Mouse (Mus musculus) urinary bladder, postnatal 14 days (tissue): ENCODE data around the gene Kif1c.
A peak's percentile ranks its signal among the peaks of the same experiment; 100 is the strongest.

Source experiments
- DNase-seq: peaks from one replicate; pipeline ENCODE4 v3.0.0; 2021; ENCODE audit warnings: low spot score

Kif1c gene

DNA sequence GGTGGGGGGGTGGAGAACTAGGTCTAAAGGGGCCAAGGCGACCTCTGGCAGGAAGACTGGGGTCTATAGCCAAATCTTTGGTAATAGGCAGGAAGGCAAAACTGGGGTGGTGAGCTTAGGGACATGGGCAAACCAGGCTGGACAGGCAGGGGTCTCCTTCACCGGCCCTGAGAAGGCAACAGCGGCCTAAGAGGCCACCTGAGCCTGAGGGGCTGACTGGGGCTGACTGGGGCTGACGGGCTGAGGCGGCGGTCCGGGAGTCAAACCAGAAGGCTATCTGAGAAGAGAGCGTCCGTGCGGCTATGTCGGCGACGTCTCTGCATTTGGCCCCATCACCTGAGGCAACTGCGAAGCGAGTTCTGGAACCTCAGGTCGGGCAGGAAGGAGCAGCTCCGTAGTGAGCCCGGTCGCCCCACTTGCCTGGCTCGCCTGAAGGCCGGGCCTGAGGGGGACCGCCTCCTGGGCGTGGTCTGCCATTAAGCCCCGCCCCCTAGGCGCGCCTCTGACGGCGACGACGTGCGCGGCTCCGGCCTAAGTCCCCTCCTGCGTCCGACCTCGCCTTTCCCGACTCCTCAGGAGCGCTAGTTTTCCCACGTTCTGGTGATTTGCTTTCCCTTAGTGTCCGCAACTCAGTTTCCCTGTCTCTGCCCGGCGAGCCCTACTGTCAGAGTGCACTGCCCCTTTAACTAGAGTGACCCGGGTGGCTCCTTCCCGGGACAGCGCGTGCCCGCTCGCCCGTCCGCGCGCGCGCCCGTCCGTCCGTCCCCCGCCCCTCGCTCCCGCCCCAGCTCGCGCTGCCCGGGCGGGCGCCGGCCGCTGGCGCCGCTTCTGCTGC lies at the start of gene Kif1c, which contains the start of gene Inca1:
TSS of gene Kif1c (plus strand) at position 827 of the 835 bp plus-strand sequence.
TSS of gene Inca1 (minus strand) at position 434 of the 835 bp plus-strand sequence.
- peak; percentile 96 for DNase-seq

- peak; percentile 60 for DNase-seq
Observed at GRCm38 (mm10) chr11:70651391-70651790, 49.0 kb upstream of the Kif1c start.

DNA sequence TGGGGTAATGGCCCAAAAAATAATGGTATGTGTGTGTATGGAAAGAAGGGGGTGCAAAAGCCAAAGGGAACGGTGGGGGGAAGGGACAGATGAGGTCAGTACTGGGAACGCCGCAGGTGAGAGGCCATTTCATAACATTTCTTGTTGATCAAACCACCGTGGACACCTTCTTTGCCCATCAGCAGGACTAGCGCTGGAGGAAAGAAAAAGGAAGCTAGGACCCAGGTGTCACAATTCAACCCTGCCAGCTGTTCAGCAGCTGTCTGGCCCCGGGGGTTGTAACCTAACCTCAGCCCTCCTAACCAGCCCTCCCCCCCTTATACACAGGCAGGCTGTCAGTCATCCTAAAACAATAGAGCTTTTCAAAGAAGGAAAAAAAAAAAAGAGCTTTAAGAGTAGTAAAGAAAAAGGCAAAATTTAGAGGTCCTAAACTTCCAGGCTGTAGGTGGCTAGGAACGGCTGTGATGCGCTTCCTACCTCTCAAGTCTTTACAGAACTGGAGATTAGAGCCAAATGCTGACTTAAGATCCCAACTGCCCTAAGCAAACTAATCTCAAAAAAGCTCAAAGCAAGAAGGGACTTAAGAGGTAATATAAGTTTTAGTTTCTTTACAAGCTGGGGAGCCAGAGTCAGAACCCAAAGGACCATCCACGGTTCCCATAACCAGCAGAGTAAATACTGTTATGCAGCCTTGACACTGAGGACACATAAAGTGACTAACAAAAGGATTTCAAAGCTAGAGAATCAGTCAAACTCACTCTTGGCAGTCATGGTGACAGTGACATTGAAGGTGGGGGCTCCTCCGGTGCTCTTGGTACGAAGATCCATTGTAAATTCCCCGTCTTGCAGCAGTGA lies 48.1 kb upstream of the Kif1c start:
- no peak for DNase-seq

DNA sequence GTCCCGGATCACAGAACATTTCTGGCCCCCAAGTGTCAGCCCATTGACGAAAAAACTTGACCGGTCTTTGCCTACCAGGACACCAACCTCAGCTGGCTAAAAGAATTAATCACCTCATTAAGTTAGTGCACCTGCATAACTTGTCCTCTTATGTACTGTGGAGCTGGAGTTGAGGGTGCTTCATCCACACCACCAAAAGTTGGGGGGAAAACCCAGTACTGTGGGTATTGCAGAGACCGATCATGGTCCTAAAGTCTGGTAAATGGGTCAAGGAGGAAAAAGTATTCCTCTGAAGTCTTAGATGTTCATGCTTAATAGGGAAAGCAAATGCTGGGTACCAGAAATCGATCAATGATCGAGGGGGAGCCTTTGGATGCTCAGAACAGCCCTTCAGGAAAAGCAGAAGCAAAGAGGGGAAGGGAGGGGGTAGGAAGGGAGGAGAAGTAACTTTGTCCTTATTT lies 47.4 kb upstream of the Kif1c start:
- no peak for DNase-seq

GRCm38 (mm10) chr11:70653345-70654197 lies 46.8 kb upstream of the Kif1c start:
- DNase-seq = peak; percentile 67

GRCm38 (mm10) chr11:70654198-70654922 lies 46.0 kb upstream of the Kif1c start, which contains the start of gene Pfn1:
Pfn1 (minus strand) TSS chr11:70654644.
- peak; percentile 78 for DNase-seq

GRCm38 (mm10) chr11:70654923-70655570 lies 45.3 kb upstream of the Kif1c start:
- peak; percentile 89 for DNase-seq

- DNase-seq = peak; percentile 77
Observed at GRCm38 (mm10) chr11:70655571-70656455, 44.5 kb upstream of the Kif1c start.

DNA sequence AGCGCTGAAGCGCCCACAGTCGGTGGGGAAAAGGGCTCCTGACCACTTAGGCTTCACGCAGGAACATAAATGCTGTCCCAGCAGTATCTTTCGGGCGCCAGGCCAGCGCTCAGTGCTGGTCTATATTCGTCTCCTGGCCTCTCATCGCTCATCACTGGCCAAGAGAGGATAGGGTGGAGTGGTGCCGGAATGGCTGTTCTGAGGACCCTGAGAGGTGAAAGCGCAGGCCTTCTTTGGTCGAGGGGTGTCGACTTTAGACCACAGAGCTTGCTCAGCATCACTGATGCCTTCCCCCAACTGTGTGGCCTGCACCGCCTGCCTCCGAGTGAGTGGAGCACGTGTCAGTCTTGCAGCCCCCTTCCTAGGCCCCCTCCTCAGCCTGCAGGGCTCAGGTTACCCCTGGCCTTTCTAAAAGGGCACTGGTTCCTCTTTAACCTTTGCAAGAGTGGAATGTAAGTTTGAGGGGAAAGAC lies 43.9 kb upstream of the Kif1c start:
- peak; percentile 64 for DNase-seq

GRCm38 (mm10) chr11:70656964-70657363 lies 43.4 kb upstream of the Kif1c start, which contains the start of gene Eno3:
Eno3 (plus strand) TSS chr11:70657202.
- peak; percentile 29 for DNase-seq

GRCm38 (mm10) chr11:70657573-70657972 lies 42.8 kb upstream of the Kif1c start:
- DNase-seq = no peak

DNA sequence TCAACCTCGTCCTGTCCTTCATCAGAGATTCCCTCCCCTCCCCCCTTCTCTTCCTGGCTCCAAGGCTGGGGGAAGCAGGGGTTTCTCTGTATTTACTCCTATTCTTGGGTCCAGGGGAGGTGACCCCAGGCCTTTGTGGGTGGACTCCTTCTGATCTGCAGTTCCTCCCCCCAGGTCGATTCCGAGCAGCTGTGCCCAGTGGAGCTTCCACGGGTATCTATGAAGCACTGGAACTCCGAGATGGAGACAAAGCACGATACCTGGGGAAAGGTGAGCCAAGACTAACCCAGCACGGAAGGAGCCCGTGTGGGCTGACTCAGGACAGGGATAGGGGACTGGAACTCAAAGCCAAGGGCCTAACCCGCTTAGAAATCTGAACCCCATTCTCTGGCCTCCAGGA lies 42.4 kb upstream of the Kif1c start:
- DNase-seq = no peak

DNA sequence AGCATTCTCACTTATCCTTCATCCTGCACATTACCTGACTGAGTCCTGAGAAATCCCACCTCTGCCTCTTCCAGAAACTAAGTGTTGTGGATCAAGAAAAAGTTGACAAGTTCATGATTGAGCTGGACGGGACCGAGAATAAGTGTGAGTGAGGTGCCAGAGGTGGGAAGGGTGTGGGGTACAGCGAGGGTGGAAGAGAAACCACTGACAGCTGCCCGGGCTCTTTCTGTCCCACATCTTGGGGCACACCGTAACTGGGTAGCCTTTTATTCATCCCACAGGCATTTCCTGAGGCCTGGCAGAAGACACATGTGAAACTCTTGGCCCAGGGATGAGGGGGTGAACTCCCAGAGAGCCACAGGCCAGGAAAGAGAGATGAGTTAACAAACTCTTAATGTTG lies 41.8 kb upstream of the Kif1c start:
- no peak for DNase-seq

- no peak for DNase-seq
Observed at GRCm38 (mm10) chr11:70658942-70659341, 41.4 kb upstream of the Kif1c start.

- no peak for DNase-seq
Observed at GRCm38 (mm10) chr11:70660571-70660970, 39.8 kb upstream of the Kif1c start.

GRCm38 (mm10) chr11:70663101-70663500 lies 37.2 kb upstream of the Kif1c start:
- no peak for DNase-seq

- DNase-seq = no peak
Observed at GRCm38 (mm10) chr11:70663957-70664356, 36.4 kb upstream of the Kif1c start.

- no peak for DNase-seq
Observed at GRCm38 (mm10) chr11:70664741-70665140, 35.6 kb upstream of the Kif1c start.

DNA sequence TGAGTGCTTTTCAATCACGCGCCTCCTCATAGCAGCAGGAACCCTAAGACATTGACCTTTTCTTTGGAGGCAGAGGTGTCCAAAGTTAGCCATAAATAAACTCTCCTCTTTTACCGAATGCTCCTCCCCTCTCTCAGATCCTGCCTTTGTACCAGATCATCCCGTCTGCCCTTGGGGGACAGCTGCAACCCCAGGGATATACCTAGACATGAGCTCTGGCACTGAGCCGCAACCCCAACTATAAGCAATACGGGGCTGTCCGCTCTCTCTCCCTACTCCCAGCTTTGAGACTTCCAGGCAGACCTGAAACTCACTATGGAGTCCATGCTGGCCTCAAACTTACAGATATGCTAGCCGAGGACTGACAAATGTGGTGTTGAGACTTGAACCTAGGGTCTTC lies 33.7 kb upstream of the Kif1c start:
- DNase-seq = no peak
